Mouse (Mus musculus) kidney, postnatal 0 days (tissue): ENCODE results near the gene Gstp2. TPM values are rescaled to one million over a fixed set of nuclear protein-coding genes. Genes with fewer than 3 reads are reported as not detected.
"Not testable (repeated sequence)": the region's sequence is repeated elsewhere in the genome, so short reads cannot be mapped to it uniquely, and the experiment has no call there.

ENCODE experiments used
- ATAC-seq: fragments of 200-750 bp; cut with Nextera tagmentation; replicated peaks from 2 replicates; pipeline ENCODE4 v1.8.0; 2017; ENCODE audit warnings: low read depth, moderate number of reproducible peaks, moderate TSS enrichment, moderate library complexity; ENCODE audit not compliant: low FRiP score
- DNase-seq: peaks from one replicate; pipeline ENCODE4 v3.0.0-alpha.2; 2016; ENCODE audit warnings: low spot score
- H3K27ac ChIP-seq: fragments of 300-500 bp; sonication (generic); 2 replicates; pipeline ENCODE4 v1.5.1; 2014; ENCODE audit warnings: mild to moderate bottlenecking
- H3K27me3 ChIP-seq: fragments of 300-500 bp; sonication (generic); 2 replicates; pipeline ENCODE4 v1.6.1; 2014; ENCODE audit warnings: low read length, mixed read lengths; ENCODE audit not compliant: insufficient read depth
- H3K36me3 ChIP-seq: fragments of 300-500 bp; sonication (generic); 2 replicates; pipeline ENCODE4 v1.6.1; 2014; ENCODE audit warnings: low read length, mixed read lengths; ENCODE audit not compliant: insufficient read depth
- H3K4me1 ChIP-seq: fragments of 300-500 bp; sonication (generic); replicated peaks from 2 replicates; pipeline ENCODE4 v1.6.1; 2014; ENCODE audit warnings: antibody characterized with exemption, low read length, mixed read lengths; ENCODE audit not compliant: insufficient read depth
- H3K4me2 ChIP-seq: fragments of 300-500 bp; sonication (generic); 2 replicates; pipeline ENCODE4 v1.6.1; 2014; ENCODE audit warnings: mild to moderate bottlenecking, low read length, moderate library complexity, mixed read lengths
- H3K4me3 ChIP-seq: fragments of 300-500 bp; sonication (generic); replicated peaks from 2 replicates; pipeline ENCODE4 v1.5.1; 2014; ENCODE audit warnings: low read depth, low read length
- H3K9ac ChIP-seq: fragments of 300-500 bp; sonication (generic); 2 replicates; pipeline ENCODE4 v1.6.1; 2014; ENCODE audit warnings: low read depth, low read length
- H3K9me3 ChIP-seq: fragments of 300-500 bp; sonication (generic); replicated peaks from 2 replicates; pipeline ENCODE4 v1.6.1; 2016; ENCODE audit warnings: low read length, inconsistent platforms, mixed read lengths
- CTCF ChIP-seq: IDR thresholded peaks from 2 replicates; pipeline ENCODE4 v1.5.1; 2016; ENCODE audit warnings: antibody characterized with exemption, low read depth, mild to moderate bottlenecking, moderate library complexity
- WGBS: fragments of 180-500 bp; shearing (Covaris S2); extraction: QIAGEN DNeasy Blood & Tissue Kit; methylation state at CpG from one replicate; pipeline ENCODE4 v1.1.7; 2014; 5-methylcytosine and 5-hydroxymethylcytosine counted together
- polyA plus RNA-seq: library from polyadenylated mRNA; unstranded; fragments of >200 nt; fragmentation: Nextera tagmentation; extraction: Ambion mirVana; gene quantifications from 2 replicates; pipeline ENCODE4 v1.2.1, GENCODE M21; 2015

Gene Gstp2
- polyA plus RNA-seq, 1 experiment from 2014 or later = 4.4 TPM

GRCm38 (mm10) chr19:4055216-4055946 is 9.6 kb upstream of the Gstp2 start:
- no peaks in the 10 kb centered on the region for H3K27me3 ChIP-seq
- peaks cover 4% of the 10 kb centered on the region; the same call in 1 of the 2 replicates for H3K4me1 ChIP-seq
- 63% methylated on average over 8 of the region's 8 CpGs for WGBS
- H3K9ac ChIP-seq = no peak overlapping the region
- no peak overlapping the region for H3K4me2 ChIP-seq
- no peak overlapping the region for H3K4me3 ChIP-seq
- DNase-seq (no peak), ATAC-seq (no peak)
- no peak overlapping the region for H3K27ac ChIP-seq
- H3K9me3 ChIP-seq = no peaks in the 10 kb centered on the region
- H3K36me3 ChIP-seq = no peaks in the 10 kb centered on the region
- TF ChIP-seq CTCF = no peak

- DNase-seq = no peak
- Histone ChIP-seq H3K36me3 (no peaks in the 10 kb centered on the region), H3K27me3 (no peaks in the 10 kb centered on the region), H3K4me1 (peaks cover 4% of the 10 kb centered on the region; the same call in 1 of the 2 replicates), H3K9ac (no peak overlapping the region), H3K27ac (no peak overlapping the region), H3K4me2 (no peak overlapping the region), H3K4me3 (no peak overlapping the region), H3K9me3 (no peaks in the 10 kb centered on the region)
- WGBS = 89% methylated on average over 5 of the region's 5 CpGs
- no peak for ATAC-seq
- no peak for TF ChIP-seq CTCF
Measured at GRCm38 (mm10) chr19:4054613-4055012, 8.8 kb upstream of the Gstp2 start.

GRCm38 (mm10) chr19:4052516-4053030 is 6.8 kb upstream of the Gstp2 start:
- no peaks in the 10 kb centered on the region for H3K9me3 ChIP-seq
- H3K9ac ChIP-seq = no peak overlapping the region
- ATAC-seq = no peak
- H3K4me2 ChIP-seq = no peak overlapping the region
- no peak for DNase-seq
- no peak for TF ChIP-seq CTCF
- H3K4me1 ChIP-seq = peaks cover 4% of the 10 kb centered on the region; the same call in 1 of the 2 replicates
- no peaks in the 10 kb centered on the region for H3K27me3 ChIP-seq
- H3K27ac ChIP-seq = no peak overlapping the region
- H3K36me3 ChIP-seq = no peaks in the 10 kb centered on the region
- WGBS = 70% methylated on average over 5 of the region's 5 CpGs
- H3K4me3 ChIP-seq = no peak overlapping the region

- H3K9ac ChIP-seq = no peak overlapping the region
- no peak for ATAC-seq
- H3K36me3 ChIP-seq = no peaks in the 10 kb centered on the region
- DNase-seq = peak; percentile 69
- no peaks in the 10 kb centered on the region for H3K9me3 ChIP-seq
- no peak overlapping the region for H3K4me2 ChIP-seq
- H3K4me1 ChIP-seq = peaks cover 4% of the 10 kb centered on the region; the same call in 1 of the 2 replicates
- WGBS = 48% methylated on average over 10 of the region's 10 CpGs
- no peak overlapping the region for H3K27ac ChIP-seq
- no peak overlapping the region for H3K4me3 ChIP-seq
- H3K27me3 ChIP-seq = no peaks in the 10 kb centered on the region
- TF ChIP-seq CTCF = peak; percentile 94
Measured at GRCm38 (mm10) chr19:4051741-4052515, 6.1 kb upstream of the Gstp2 start.

- no peak for ATAC-seq
- no peak overlapping the region for H3K4me3 ChIP-seq
- no peak overlapping the region for H3K4me2 ChIP-seq
- H3K27ac ChIP-seq = no peak overlapping the region
- H3K9me3 ChIP-seq = no peaks in the 10 kb centered on the region
- no peaks in the 10 kb centered on the region for H3K36me3 ChIP-seq
- TF ChIP-seq CTCF = no peak
- no peak for DNase-seq
- peaks cover 3% of the 10 kb centered on the region; the same call in 1 of the 2 replicates for H3K4me1 ChIP-seq
- no peaks in the 10 kb centered on the region for H3K27me3 ChIP-seq
- WGBS = 92% methylated on average over 5 of the region's 5 CpGs
- no peak overlapping the region for H3K9ac ChIP-seq
Measured at GRCm38 (mm10) chr19:4051016-4051415, 5.2 kb upstream of the Gstp2 start.

- DNase-seq, H3K4me3 ChIP-seq, H3K4me2 ChIP-seq, H3K9ac ChIP-seq, H3K27me3 ChIP-seq, H3K36me3 ChIP-seq, H3K9me3 ChIP-seq, H3K27ac ChIP-seq, H3K4me1 ChIP-seq, ATAC-seq: not testable (repeated sequence)
- whole genome bisulfite sequencing = 74% methylated on average over 5 of the region's 5 CpGs
- TF ChIP-seq CTCF = peak; percentile 44
Measured at GRCm38 (mm10) chr19:4049069-4049468, 3.2 kb upstream of the Gstp2 start.
